Mouse (Mus musculus): ENCODE results near the gene Alkbh6. TPM values are rescaled to one million over a fixed set of nuclear protein-coding genes. Genes with fewer than 3 reads are reported as not detected.

The Alkbh6 gene
- polyA plus RNA-seq, 1 experiment: 163 TPM

DNA sequence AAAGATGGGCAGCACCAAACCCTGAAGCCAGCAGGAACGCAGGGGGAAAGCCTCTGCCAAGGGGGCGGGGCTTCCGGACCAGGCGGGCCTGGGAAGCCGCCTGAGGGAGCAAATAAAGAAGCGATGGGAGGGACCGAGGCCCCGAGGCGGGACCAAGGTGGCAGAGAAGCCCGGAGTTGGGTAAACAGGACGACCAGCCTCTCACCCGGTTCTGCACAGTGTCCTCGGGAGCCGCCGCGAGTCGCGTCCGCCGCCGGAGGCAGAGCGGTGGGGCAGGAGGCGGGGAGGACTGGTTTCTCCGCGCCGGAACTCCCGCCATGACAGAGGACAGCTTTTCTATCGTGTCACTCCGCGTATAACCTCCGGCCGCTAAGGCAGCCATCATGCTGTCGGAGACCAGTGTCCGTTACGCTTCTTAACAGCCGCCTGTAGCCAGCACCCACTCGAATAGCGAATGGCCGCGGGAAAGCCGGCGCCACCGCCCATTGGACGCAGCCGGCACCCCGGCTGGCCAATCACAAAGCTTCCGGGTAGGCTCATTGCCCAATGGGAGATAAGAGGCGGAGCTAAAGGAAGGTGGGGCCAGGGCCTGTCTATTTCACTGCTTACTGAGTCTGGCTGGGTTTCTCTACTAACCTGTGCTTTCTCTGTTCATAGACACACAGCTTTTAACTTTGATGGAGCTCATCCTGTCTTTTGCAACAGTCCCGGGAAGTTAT lies 28.4 kb upstream of the Alkbh6 start, which contains the start of the genes Thap8 and Wdr62:
Thap8 (plus strand) TSS at position 144 of the 719 bp plus-strand sequence.
Wdr62 (minus strand) TSS at position 469 of the 719 bp plus-strand sequence.
- no peaks in the 10 kb centered on the region for H3K4me1 ChIP-seq (ENCODE audit: control insufficient read depth, insufficient read depth, low read length)
- DNase-seq: peak; percentile 89
- H3K4me3 ChIP-seq (replicated peaks; ENCODE audit: extremely low read depth, low read depth, low read length): peak within 1 kb of the TSS; percentile 81
- under 1% methylated on average over 49 of the region's 49 CpGs for WGBS
- TF ChIP-seq POLR2A (IDR thresholded peaks at IDR 0.05; ENCODE audit: borderline replicate concordance, extremely low read depth, low read depth, low read length) (0 out of 2 replicates have a peak, but pooled peaks have one; percentile 1), CTCF (IDR thresholded peaks at IDR 0.05; ENCODE audit: insufficient read depth, low read length) (no peak)

DNA sequence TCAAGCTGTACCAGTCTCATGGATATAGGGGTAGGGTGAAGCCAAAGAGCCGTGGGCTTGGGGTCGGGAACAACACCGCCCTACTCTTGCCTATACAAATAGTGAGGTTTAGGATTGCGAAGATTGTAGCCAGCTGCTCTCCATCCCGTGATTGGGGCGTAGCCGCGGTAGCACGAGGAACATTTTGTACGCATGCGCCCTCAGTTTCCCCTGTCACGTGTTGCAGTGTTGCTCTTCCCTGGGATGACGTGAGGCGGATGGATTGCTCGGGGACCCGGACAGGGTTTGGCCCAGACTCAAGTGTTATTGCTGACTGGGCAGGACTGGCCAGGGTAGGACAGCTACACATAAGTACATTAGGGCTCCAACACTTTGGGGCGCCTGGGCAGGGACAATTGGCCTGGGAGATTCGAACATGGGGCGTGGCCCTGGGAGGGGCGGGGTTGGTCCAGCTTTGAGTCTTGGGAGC lies 27.8 kb upstream of the Alkbh6 start:
- peak overlapping the region; percentile 75 for H3K4me3 ChIP-seq (replicated peaks; ENCODE audit: extremely low read depth, low read depth, low read length)
- TF ChIP-seq CTCF (IDR thresholded peaks at IDR 0.05; ENCODE audit: insufficient read depth, low read length) (no peak), POLR2A (IDR thresholded peaks at IDR 0.05; ENCODE audit: borderline replicate concordance, extremely low read depth, low read depth, low read length) (peak; percentile 74; the same call in 1 of the 2 replicates)
- 0% methylated on average over 20 of the region's 20 CpGs for WGBS
- no peaks in the 10 kb centered on the region for H3K4me1 ChIP-seq (ENCODE audit: control insufficient read depth, insufficient read depth, low read length)
- peak; percentile 86 for DNase-seq

DNA sequence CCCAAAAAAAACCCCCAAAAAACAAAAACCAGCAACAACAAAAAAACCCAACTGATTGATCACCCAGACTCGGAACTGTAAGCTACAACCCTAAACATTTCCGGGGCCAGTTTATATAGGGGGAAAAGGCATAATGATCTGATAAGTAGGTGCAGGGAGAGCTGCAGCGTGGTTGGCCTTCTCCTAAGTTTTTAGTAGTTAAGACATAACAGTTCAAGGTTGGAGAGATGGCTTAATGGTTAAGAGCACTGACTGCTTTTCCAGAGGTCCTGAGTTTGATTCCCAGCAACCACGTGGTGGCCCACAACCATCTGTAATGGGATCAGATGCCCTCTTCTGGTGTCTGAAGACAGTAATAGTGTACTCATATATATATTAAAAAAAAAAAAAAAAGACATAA lies 27.0 kb upstream of the Alkbh6 start:
- no peak overlapping the region for H3K4me3 ChIP-seq (replicated peaks; ENCODE audit: extremely low read depth, low read depth, low read length)
- 57% methylated on average over 4 of the region's 4 CpGs for WGBS
- H3K4me1 ChIP-seq (ENCODE audit: control insufficient read depth, insufficient read depth, low read length): no peaks in the 10 kb centered on the region
- DNase-seq: no peak
- TF ChIP-seq POLR2A (IDR thresholded peaks at IDR 0.05; ENCODE audit: borderline replicate concordance, extremely low read depth, low read depth, low read length) (no peak), CTCF (IDR thresholded peaks at IDR 0.05; ENCODE audit: insufficient read depth, low read length) (no peak)

DNA sequence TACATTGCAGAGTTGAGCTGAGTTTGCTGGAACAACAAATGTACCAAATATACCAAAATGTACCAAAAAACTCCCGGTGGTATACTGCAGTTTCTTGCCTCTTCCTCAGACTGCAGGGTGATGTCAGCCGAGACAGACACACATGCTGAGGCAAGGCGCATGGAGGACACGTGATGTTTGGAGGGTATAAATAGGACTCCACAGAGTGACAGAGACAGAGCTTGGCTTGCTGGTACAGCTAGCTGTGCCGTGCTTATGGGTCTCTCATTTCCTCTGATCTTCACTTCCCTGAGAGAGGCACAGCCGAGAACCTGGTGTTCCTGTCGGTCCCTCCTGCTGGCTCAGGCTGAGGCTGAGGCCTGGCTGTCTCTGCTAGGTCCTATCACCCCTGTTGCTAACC lies 25.8 kb upstream of the Alkbh6 start:
- TF ChIP-seq CTCF (IDR thresholded peaks at IDR 0.05; ENCODE audit: insufficient read depth, low read length) (no peak), POLR2A (IDR thresholded peaks at IDR 0.05; ENCODE audit: borderline replicate concordance, extremely low read depth, low read depth, low read length) (no peak)
- H3K4me3 ChIP-seq (replicated peaks; ENCODE audit: extremely low read depth, low read depth, low read length): no peak overlapping the region
- no peak for DNase-seq
- 67% methylated on average over 7 of the region's 7 CpGs for WGBS
- no peaks in the 10 kb centered on the region for H3K4me1 ChIP-seq (ENCODE audit: control insufficient read depth, insufficient read depth, low read length)

DNA sequence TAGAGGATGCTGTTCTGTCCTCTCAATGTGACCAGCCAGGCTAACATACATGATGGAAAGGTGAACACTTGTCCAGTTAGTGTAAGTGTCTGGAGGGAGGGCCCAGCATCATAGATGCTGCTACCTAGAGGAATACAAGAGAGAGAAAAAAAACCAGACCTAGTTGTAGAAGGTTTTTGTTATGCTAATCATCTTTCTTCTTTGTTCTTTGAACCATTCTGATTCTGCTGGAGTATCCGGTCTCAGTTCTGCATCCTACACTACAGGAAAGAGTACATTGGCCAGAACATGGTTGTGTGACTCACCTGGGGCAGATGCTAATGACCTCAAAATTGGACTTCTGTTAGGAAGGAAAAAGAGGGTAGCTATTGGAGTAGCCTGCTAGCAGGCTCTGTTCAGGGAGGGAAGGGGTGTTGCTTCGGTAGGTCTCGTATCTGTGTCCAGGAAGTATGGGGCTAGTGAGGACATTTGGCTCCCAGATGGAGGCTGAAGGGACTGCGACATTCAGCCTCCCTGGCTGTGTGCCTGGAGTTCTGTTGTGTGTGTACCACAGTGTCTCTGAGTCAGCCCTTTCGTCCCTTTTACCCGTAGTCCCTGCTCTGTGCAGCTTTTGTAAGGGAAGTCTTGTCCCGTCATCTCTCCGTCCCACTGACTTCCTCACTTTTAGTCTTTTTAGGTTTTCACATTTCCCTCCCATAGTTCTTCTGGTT lies 21.7 kb upstream of the Alkbh6 start:
- DNase-seq: no peak
- H3K4me3 ChIP-seq (replicated peaks; ENCODE audit: extremely low read depth, low read depth, low read length): no peak overlapping the region
- TF ChIP-seq CTCF (IDR thresholded peaks at IDR 0.05; ENCODE audit: insufficient read depth, low read length) (no peak), POLR2A (IDR thresholded peaks at IDR 0.05; ENCODE audit: borderline replicate concordance, extremely low read depth, low read depth, low read length) (no peak)
- no peaks in the 10 kb centered on the region for H3K4me1 ChIP-seq (ENCODE audit: control insufficient read depth, insufficient read depth, low read length)
- 58% methylated on average over 8 of the region's 8 CpGs for WGBS

DNA sequence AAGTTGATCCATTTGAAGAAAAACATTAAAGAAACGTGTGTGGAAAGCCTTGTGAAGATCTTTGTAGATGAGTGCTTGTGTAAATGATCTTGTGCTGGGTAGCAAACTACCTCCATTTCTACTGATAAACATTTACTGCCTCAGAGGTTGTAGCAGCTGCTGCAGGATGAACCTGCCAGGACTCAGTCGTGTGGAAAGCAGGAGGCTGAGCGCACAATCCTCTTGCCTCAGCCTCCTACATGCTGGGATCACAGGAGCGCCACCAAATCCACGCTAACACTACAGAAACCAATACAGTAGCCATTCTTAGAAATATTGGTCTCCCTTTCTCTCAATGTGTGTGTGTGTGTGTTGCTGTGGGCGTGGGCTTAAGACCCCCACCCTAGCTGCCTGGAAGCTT lies 20.5 kb upstream of the Alkbh6 start:
- no peak overlapping the region for H3K4me3 ChIP-seq (replicated peaks; ENCODE audit: extremely low read depth, low read depth, low read length)
- WGBS: 61% methylated on average over 6 of the region's 6 CpGs
- TF ChIP-seq CTCF (IDR thresholded peaks at IDR 0.05; ENCODE audit: insufficient read depth, low read length): no peak
- no peaks in the 10 kb centered on the region for H3K4me1 ChIP-seq (ENCODE audit: control insufficient read depth, insufficient read depth, low read length)
- DNase-seq: no peak

DNA sequence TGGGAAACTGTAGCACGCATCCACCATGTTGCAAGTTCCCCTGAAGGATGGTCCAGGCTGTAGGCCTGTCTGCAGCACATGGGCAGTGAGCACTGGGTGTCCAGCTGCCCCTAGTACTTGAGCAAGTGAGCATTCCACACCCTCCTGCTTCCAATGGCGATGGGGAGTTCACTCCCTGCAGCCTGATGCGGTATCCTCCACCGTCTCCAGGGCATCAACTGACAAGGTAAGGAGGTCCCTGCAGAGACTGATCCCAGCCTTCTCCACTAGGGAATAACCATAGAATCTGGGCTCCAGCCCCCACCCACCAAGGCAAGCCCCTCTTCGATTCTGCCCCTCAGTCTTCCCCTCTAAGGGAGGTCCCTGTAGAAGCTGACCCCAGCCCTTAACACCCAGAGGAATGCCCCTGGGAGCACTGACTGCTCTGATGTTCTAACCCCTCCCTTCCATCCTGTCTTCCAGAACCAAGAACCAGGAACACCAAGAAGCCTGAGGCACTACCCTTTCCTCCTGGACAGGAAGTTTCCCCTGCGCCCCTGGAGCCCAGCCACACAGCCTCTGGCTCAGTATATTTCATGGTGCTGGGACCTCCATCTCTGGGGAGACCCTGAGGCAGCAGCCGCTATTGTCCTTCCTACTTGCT lies 19.3 kb upstream of the Alkbh6 start:
- WGBS: 65% methylated on average over 7 of the region's 7 CpGs
- Histone ChIP-seq H3K4me3 (replicated peaks; ENCODE audit: extremely low read depth, low read depth, low read length) (no peak overlapping the region), H3K4me1 (ENCODE audit: control insufficient read depth, insufficient read depth, low read length) (no peaks in the 10 kb centered on the region)
- TF ChIP-seq POLR2A (IDR thresholded peaks at IDR 0.05; ENCODE audit: borderline replicate concordance, extremely low read depth, low read depth, low read length) (no peak), CTCF (IDR thresholded peaks at IDR 0.05; ENCODE audit: insufficient read depth, low read length) (no peak)
- no peak for DNase-seq

DNA sequence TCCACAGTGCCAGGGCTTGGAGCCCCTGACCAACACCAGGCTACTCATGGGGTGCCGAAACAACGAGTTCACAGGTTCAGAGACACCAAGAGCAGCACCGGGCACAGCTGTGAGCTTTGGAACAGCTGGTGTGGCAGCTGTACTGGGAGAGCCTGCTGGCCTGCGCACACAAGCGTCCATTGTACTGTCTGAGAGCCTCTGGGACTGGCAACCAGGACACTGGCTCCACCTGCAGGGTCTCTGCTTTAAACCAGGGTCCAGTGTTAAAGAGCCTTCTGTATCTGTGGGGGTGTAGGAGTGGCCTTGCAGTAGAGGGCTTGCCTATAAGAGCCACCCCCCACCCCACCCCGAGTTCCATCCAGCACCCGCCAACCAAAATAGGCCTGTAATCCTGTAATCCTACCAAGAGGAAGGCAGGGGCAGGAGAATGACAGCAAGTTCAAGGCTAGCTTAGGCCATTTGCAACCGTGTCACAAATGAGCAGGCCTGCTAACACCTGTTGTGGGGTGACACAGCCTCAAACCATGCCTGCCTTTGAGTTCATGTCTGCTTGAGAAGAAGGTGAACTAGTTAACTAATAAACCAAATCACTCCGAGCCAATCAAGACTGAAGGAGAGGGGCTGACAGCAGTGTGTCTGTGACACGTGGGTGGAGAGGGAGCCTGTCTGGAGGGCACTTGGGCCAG lies 18.7 kb upstream of the Alkbh6 start:
- 63% methylated on average over 10 of the region's 10 CpGs for WGBS
- Histone ChIP-seq H3K4me3 (replicated peaks; ENCODE audit: extremely low read depth, low read depth, low read length) (no peak overlapping the region), H3K4me1 (ENCODE audit: control insufficient read depth, insufficient read depth, low read length) (no peaks in the 10 kb centered on the region)
- no peak for TF ChIP-seq CTCF (IDR thresholded peaks at IDR 0.05; ENCODE audit: insufficient read depth, low read length)
- no peak for TF ChIP-seq POLR2A (IDR thresholded peaks at IDR 0.05; ENCODE audit: borderline replicate concordance, extremely low read depth, low read depth, low read length)
- no peak for DNase-seq
